Mouse (Mus musculus): ENCODE results near the gene Apoa5. TPM values are rescaled to one million over a fixed set of nuclear protein-coding genes. Genes with fewer than 3 reads are reported as not detected.

Gene Apoa5
- total RNA-seq, 2 experiments from 2014 or later = 2.1 to 34.3 TPM

Other genes starting within 250 kb of the Apoa5 start
- 1,000 to 10,000 TPM in 1 of 2 experiments, 10 to 100 TPM in 1; 38.1 to 1,458 TPM for gene Apoa1, start 40.1 kb upstream of the Apoa5 start, total RNA-seq (2021)
- 1 to 10 TPM in 1 of 2 experiments, under 1 TPM in 1; 0.64 to 9.5 TPM for gene Apoc3, start 33.0 kb upstream of the Apoa5 start, total RNA-seq (2021)
- gene Apoa4, start 27.9 kb upstream of the Apoa5 start, total RNA-seq (2021) = 1 to 10 TPM in 1 of 2 experiments, under 1 TPM in 1; 0.48 to 3.8 TPM
- 10 to 100 TPM; 36.4 to 39.4 TPM for gene Zpr1, start 4.4 kb downstream of the Apoa5 start, total RNA-seq (2021)
- gene Bud13, start 14.4 kb downstream of the Apoa5 start, total RNA-seq (2021) = 10 to 100 TPM; 14.2 to 17.0 TPM
- not detected for gene 4931429L15Rik, start 51.4 kb downstream of the Apoa5 start, total RNA-seq (2021)

Measured in adrenal gland, postnatal 4 days (tissue).